Mouse (Mus musculus) ES-Bruce4 (cell line): ENCODE results near the gene Slc35b3. TPM values are rescaled to one million over a fixed set of nuclear protein-coding genes. Genes with fewer than 3 reads are reported as not detected.

Source experiments
- H3K27ac ChIP-seq: 2 replicates; pipeline ENCODE4 v1.5.1; 2012; ENCODE audit warnings: low read length, inconsistent platforms; ENCODE audit not compliant: insufficient read depth
- H3K27me3 ChIP-seq: 2 replicates; pipeline ENCODE4 v1.6.1; 2012; ENCODE audit warnings: mild to moderate bottlenecking, low read length, inconsistent platforms; ENCODE audit not compliant: control insufficient read depth, poor library complexity, insufficient read depth, severe bottlenecking
- H3K36me3 ChIP-seq: 2 replicates; pipeline ENCODE4 v1.6.1; 2012; ENCODE audit warnings: inconsistent platforms, mild to moderate bottlenecking, low read length, moderate library complexity; ENCODE audit not compliant: control insufficient read depth, poor library complexity, insufficient read depth, severe bottlenecking
- H3K4me1 ChIP-seq: one replicate; pipeline ENCODE4 v1.8.1; 2011; ENCODE audit warnings: low read length; ENCODE audit not compliant: control insufficient read depth, insufficient read depth
- H3K4me3 ChIP-seq: 2 replicates; pipeline ENCODE4 v1.5.1; 2011; ENCODE audit warnings: low read depth, mild to moderate bottlenecking, low read length
- H3K9ac ChIP-seq: 2 replicates; pipeline ENCODE4 v1.6.1; 2012; ENCODE audit warnings: low read depth, mild to moderate bottlenecking, inconsistent platforms; ENCODE audit not compliant: poor library complexity, severe bottlenecking
- H3K9me3 ChIP-seq: replicated peaks from 2 replicates; pipeline ENCODE4 v1.6.1; 2012; ENCODE audit warnings: mild to moderate bottlenecking, low read length, inconsistent platforms; ENCODE audit not compliant: control insufficient read depth, poor library complexity, insufficient read depth, severe bottlenecking
- CTCF ChIP-seq: IDR thresholded peaks from one replicate; pipeline ENCODE4 v1.8.1; 2011; ENCODE audit warnings: low read depth, low read length
- EP300 ChIP-seq: IDR thresholded peaks from 2 replicates; pipeline ENCODE4 v1.6.1; 2011; ENCODE audit warnings: low read depth, low read length; ENCODE audit not compliant: insufficient read depth
- POLR2A ChIP-seq: IDR thresholded peaks from one replicate; pipeline ENCODE4 v1.8.1; 2011; ENCODE audit warnings: low read length; ENCODE audit not compliant: insufficient read depth
- polyA plus RNA-seq: library from polyadenylated mRNA; stranded (reverse); fragments of >200 nt; gene quantifications from 2 replicates; pipeline ENCODE4 v1.2.4, GENCODE M21; 2011; ENCODE audit warnings: low read depth; ENCODE audit not compliant: missing spikeins, insufficient read depth, insufficient read length

The Slc35b3 gene
- polyA plus RNA-seq, 1 experiment: 10.8 TPM

GRCm38 (mm10) chr13:38972602-38973001 lies 11.9 kb upstream of the Slc35b3 start:
- Histone ChIP-seq H3K36me3 (no peaks in the 10 kb centered on the region), H3K27ac (no peak overlapping the region), H3K9ac (no peak overlapping the region), H3K9me3 (no peaks in the 10 kb centered on the region), H3K4me3 (no peak overlapping the region), H3K27me3 (no peaks in the 10 kb centered on the region), H3K4me1 (no peaks in the 10 kb centered on the region)
- TF ChIP-seq CTCF (no peak), EP300 (no peak), POLR2A (no peak)

- no peaks in the 10 kb centered on the region for H3K36me3 ChIP-seq
- H3K4me1 ChIP-seq: no peaks in the 10 kb centered on the region
- no peaks in the 10 kb centered on the region for H3K9me3 ChIP-seq
- H3K4me3 ChIP-seq: no peak overlapping the region
- no peak overlapping the region for H3K27ac ChIP-seq
- H3K9ac ChIP-seq: no peak overlapping the region
- TF ChIP-seq EP300 (no peak), CTCF (no peak), POLR2A (no peak)
- H3K27me3 ChIP-seq: no peaks in the 10 kb centered on the region
Measured at GRCm38 (mm10) chr13:38971047-38971446, 10.4 kb upstream of the Slc35b3 start.

GRCm38 (mm10) chr13:38967518-38967917 lies 6.8 kb upstream of the Slc35b3 start:
- H3K4me3 ChIP-seq: no peak overlapping the region
- H3K27ac ChIP-seq: no peak overlapping the region
- no peaks in the 10 kb centered on the region for H3K4me1 ChIP-seq
- H3K36me3 ChIP-seq: no peaks in the 10 kb centered on the region
- no peaks in the 10 kb centered on the region for H3K9me3 ChIP-seq
- H3K9ac ChIP-seq: no peak overlapping the region
- TF ChIP-seq EP300: no peak
- no peak for TF ChIP-seq CTCF
- TF ChIP-seq POLR2A: no peak
- no peaks in the 10 kb centered on the region for H3K27me3 ChIP-seq

- Histone ChIP-seq H3K4me3 (no peak overlapping the region), H3K9me3 (no peaks in the 10 kb centered on the region), H3K36me3 (no peaks in the 10 kb centered on the region), H3K4me1 (no peaks in the 10 kb centered on the region), H3K27ac (no peak overlapping the region), H3K27me3 (no peaks in the 10 kb centered on the region), H3K9ac (no peak overlapping the region)
- TF ChIP-seq POLR2A: no peak
- peak; percentile 42 for TF ChIP-seq CTCF
Measured at GRCm38 (mm10) chr13:38966922-38967448, 6.3 kb upstream of the Slc35b3 start.

- TF ChIP-seq EP300 (no peak), POLR2A (no peak), CTCF (no peak)
- Histone ChIP-seq H3K27ac (no peak overlapping the region), H3K27me3 (peaks cover 1% of the 10 kb centered on the region; the same call in 1 of the 2 replicates), H3K4me1 (no peaks in the 10 kb centered on the region), H3K36me3 (no peaks in the 10 kb centered on the region), H3K9ac (no peak overlapping the region), H3K4me3 (no peak overlapping the region), H3K9me3 (no peaks in the 10 kb centered on the region)
Measured at GRCm38 (mm10) chr13:38962771-38963170, 2.1 kb upstream of the Slc35b3 start.

GRCm38 (mm10) chr13:38958037-38958436 lies 2.6 kb downstream of the Slc35b3 start:
- Histone ChIP-seq H3K27ac (no peak overlapping the region), H3K4me1 (no peaks in the 10 kb centered on the region), H3K36me3 (peaks cover 4% of the 10 kb centered on the region), H3K27me3 (peaks cover 1% of the 10 kb centered on the region; the same call in 1 of the 2 replicates), H3K9me3 (no peaks in the 10 kb centered on the region), H3K4me3 (no peak overlapping the region), H3K9ac (no peak overlapping the region)
- TF ChIP-seq EP300 (no peak), POLR2A (no peak), CTCF (no peak)
